Mouse (Mus musculus): ENCODE results near the gene Isg20. TPM values are rescaled to one million over a fixed set of nuclear protein-coding genes. Genes with fewer than 3 reads are reported as not detected.

Isg20 gene
- polyA plus RNA-seq, 1 experiment: 194 TPM

GRCm38 (mm10) chr7:78885404-78885803, 27.8 kb upstream of the Isg20 start:
- 76% methylated on average over 5 of the region's 5 CpGs for WGBS
- H3K27ac ChIP-seq (ENCODE audit: control insufficient read depth, insufficient read depth, low read length): no peak overlapping the region

GRCm38 (mm10) chr7:78886496-78886895, 26.7 kb upstream of the Isg20 start:
- DNase-seq: no peak
- WGBS: 89% methylated on average over 4 of the region's 4 CpGs

More at GRCm38 (mm10) chr7:78885404-78885803, 27.8 kb upstream of the Isg20 start:
- TF ChIP-seq POLR2A (IDR thresholded peaks at IDR 0.05; ENCODE audit: control insufficient read depth, extremely low read depth, insufficient read depth, low read length, poor library complexity): no peak
- TF ChIP-seq CTCF (IDR thresholded peaks at IDR 0.05; ENCODE audit: borderline replicate concordance, control insufficient read depth, extremely low read depth, insufficient read depth, low read length, poor library complexity): no peak
- no peak for DNase-seq
- Histone ChIP-seq H3K27me3 (ENCODE audit: control insufficient read depth, insufficient read depth, low read length) (peaks cover 12% of the 10 kb centered on the region), H3K36me3 (ENCODE audit: control insufficient read depth, insufficient read depth, low read length) (no peaks in the 10 kb centered on the region), H3K4me1 (replicated peaks; ENCODE audit: control insufficient read depth, insufficient read depth, low read length) (peaks cover 22% of the 10 kb centered on the region), H3K4me3 (ENCODE audit: control insufficient read depth, insufficient read depth, low read length) (no peak overlapping the region)

GRCm38 (mm10) chr7:78887431-78887842, 25.8 kb upstream of the Isg20 start:
- peaks cover 5% of the 10 kb centered on the region for H3K27me3 ChIP-seq (ENCODE audit: control insufficient read depth, insufficient read depth, low read length)
- H3K27ac ChIP-seq (ENCODE audit: control insufficient read depth, insufficient read depth, low read length): no peak overlapping the region
- H3K4me3 ChIP-seq (ENCODE audit: control insufficient read depth, insufficient read depth, low read length): no peak overlapping the region
- peaks cover 13% of the 10 kb centered on the region for H3K4me1 ChIP-seq (replicated peaks; ENCODE audit: control insufficient read depth, insufficient read depth, low read length)
- WGBS: 82% methylated on average over 9 of the region's 9 CpGs
- H3K36me3 ChIP-seq (ENCODE audit: control insufficient read depth, insufficient read depth, low read length): no peaks in the 10 kb centered on the region
- DNase-seq: no peak
- no peak for TF ChIP-seq POLR2A (IDR thresholded peaks at IDR 0.05; ENCODE audit: control insufficient read depth, extremely low read depth, insufficient read depth, low read length, poor library complexity)

More at GRCm38 (mm10) chr7:78886496-78886895, 26.7 kb upstream of the Isg20 start:
- Histone ChIP-seq H3K36me3 (ENCODE audit: control insufficient read depth, insufficient read depth, low read length) (no peaks in the 10 kb centered on the region), H3K4me1 (replicated peaks; ENCODE audit: control insufficient read depth, insufficient read depth, low read length) (peaks cover 21% of the 10 kb centered on the region), H3K27ac (ENCODE audit: control insufficient read depth, insufficient read depth, low read length) (no peak overlapping the region), H3K4me3 (ENCODE audit: control insufficient read depth, insufficient read depth, low read length) (no peak overlapping the region), H3K27me3 (ENCODE audit: control insufficient read depth, insufficient read depth, low read length) (peaks cover 7% of the 10 kb centered on the region)
- TF ChIP-seq POLR2A (IDR thresholded peaks at IDR 0.05; ENCODE audit: control insufficient read depth, extremely low read depth, insufficient read depth, low read length, poor library complexity): no peak
- no peak for TF ChIP-seq CTCF (IDR thresholded peaks at IDR 0.05; ENCODE audit: borderline replicate concordance, control insufficient read depth, extremely low read depth, insufficient read depth, low read length, poor library complexity)

- Histone ChIP-seq H3K4me3 (ENCODE audit: control insufficient read depth, insufficient read depth, low read length) (no peak overlapping the region), H3K4me1 (replicated peaks; ENCODE audit: control insufficient read depth, insufficient read depth, low read length) (peaks cover 4% of the 10 kb centered on the region; the same call in 1 of the 2 replicates)
- 2% methylated on average over 16 of the region's 16 CpGs for WGBS
Measured at GRCm38 (mm10) chr7:78890641-78891040, 22.6 kb upstream of the Isg20 start.

GRCm38 (mm10) chr7:78893917-78894316, 19.3 kb upstream of the Isg20 start:
- DNase-seq: no peak
- no peaks in the 10 kb centered on the region for H3K27me3 ChIP-seq (ENCODE audit: control insufficient read depth, insufficient read depth, low read length)
- TF ChIP-seq CTCF (IDR thresholded peaks at IDR 0.05; ENCODE audit: borderline replicate concordance, control insufficient read depth, extremely low read depth, insufficient read depth, low read length, poor library complexity) (no peak), POLR2A (IDR thresholded peaks at IDR 0.05; ENCODE audit: control insufficient read depth, extremely low read depth, insufficient read depth, low read length, poor library complexity) (no peak)
- H3K4me3 ChIP-seq (ENCODE audit: control insufficient read depth, insufficient read depth, low read length): no peak overlapping the region
- no peaks in the 10 kb centered on the region for H3K36me3 ChIP-seq (ENCODE audit: control insufficient read depth, insufficient read depth, low read length)
- H3K27ac ChIP-seq (ENCODE audit: control insufficient read depth, insufficient read depth, low read length): no peak overlapping the region
- H3K4me1 ChIP-seq (replicated peaks; ENCODE audit: control insufficient read depth, insufficient read depth, low read length): peaks cover 12% of the 10 kb centered on the region
- 94% methylated on average over 10 of the region's 10 CpGs for WGBS

More at GRCm38 (mm10) chr7:78890641-78891040, 22.6 kb upstream of the Isg20 start:
- Histone ChIP-seq H3K36me3 (ENCODE audit: control insufficient read depth, insufficient read depth, low read length) (no peaks in the 10 kb centered on the region), H3K27me3 (ENCODE audit: control insufficient read depth, insufficient read depth, low read length) (no peaks in the 10 kb centered on the region; the same call in 1 of the 2 replicates), H3K27ac (ENCODE audit: control insufficient read depth, insufficient read depth, low read length) (no peak overlapping the region)
- TF ChIP-seq CTCF (IDR thresholded peaks at IDR 0.05; ENCODE audit: borderline replicate concordance, control insufficient read depth, extremely low read depth, insufficient read depth, low read length, poor library complexity) (peak; percentile 91; the same call in 1 of the 2 replicates), POLR2A (IDR thresholded peaks at IDR 0.05; ENCODE audit: control insufficient read depth, extremely low read depth, insufficient read depth, low read length, poor library complexity) (no peak)
- peak; percentile 89 for DNase-seq

GRCm38 (mm10) chr7:78895021-78895652, 18.1 kb upstream of the Isg20 start:
- Histone ChIP-seq H3K36me3 (ENCODE audit: control insufficient read depth, insufficient read depth, low read length) (no peaks in the 10 kb centered on the region), H3K27me3 (ENCODE audit: control insufficient read depth, insufficient read depth, low read length) (no peaks in the 10 kb centered on the region), H3K27ac (ENCODE audit: control insufficient read depth, insufficient read depth, low read length) (no peak overlapping the region), H3K4me3 (ENCODE audit: control insufficient read depth, insufficient read depth, low read length) (peak overlapping the region; percentile 56), H3K4me1 (replicated peaks; ENCODE audit: control insufficient read depth, insufficient read depth, low read length) (peaks cover 8% of the 10 kb centered on the region)
- no peak for TF ChIP-seq CTCF (IDR thresholded peaks at IDR 0.05; ENCODE audit: borderline replicate concordance, control insufficient read depth, extremely low read depth, insufficient read depth, low read length, poor library complexity)
- no peak for TF ChIP-seq POLR2A (IDR thresholded peaks at IDR 0.05; ENCODE audit: control insufficient read depth, extremely low read depth, insufficient read depth, low read length, poor library complexity)
- WGBS: 55% methylated on average over 13 of the region's 13 CpGs
- DNase-seq: no peak

Data from thymus, adult 2 months (tissue).